Mouse (Mus musculus) urinary bladder, postnatal 10 days (tissue): ENCODE measurements around the gene Zfp963.
"Not testable (repeated sequence)": the region's sequence is repeated elsewhere in the genome, so short reads cannot be mapped to it uniquely, and the experiment has no call there.

Experiments
- DNase-seq: peaks from one replicate; pipeline ENCODE4 v3.0.0; 2022; ENCODE audit warnings: low spot score

Gene Zfp963

GRCm38 (mm10) chr8:69740763-69741162, 9.0 kb downstream of the Zfp963 start:
- no peak for DNase-seq

GRCm38 (mm10) chr8:69735495-69735894, 14.3 kb downstream of the Zfp963 start:
- DNase-seq = no peak

GRCm38 (mm10) chr8:69717232-69717580, 32.6 kb downstream of the Zfp963 start:
- DNase-seq = no peak

GRCm38 (mm10) chr8:69716403-69717231, 33.2 kb downstream of the Zfp963 start:
- peak; percentile 80 for DNase-seq

GRCm38 (mm10) chr8:69715366-69715765, 34.4 kb downstream of the Zfp963 start:
- no peak for DNase-seq

GRCm38 (mm10) chr8:69713516-69713915, 36.3 kb downstream of the Zfp963 start:
- DNase-seq = no peak

- DNase-seq = not testable (repeated sequence)
Measured at GRCm38 (mm10) chr8:69710624-69711023, 39.1 kb downstream of the Zfp963 start, which contains the start of gene Zfp869. Zfp869 (minus strand) TSS chr8:69710724.

- DNase-seq = no peak
Measured at GRCm38 (mm10) chr8:69701810-69702209, 48.0 kb downstream of the Zfp963 start.
